Mouse (Mus musculus) monocyte, adult 2 months (primary cell): ENCODE data around the gene Clip2.

Source experiments
- DNase-seq, 2 experiments: peaks; one replicate each; pipeline ENCODE4 v3.0.0; 2022; ENCODE audit warnings: low spot score in 2 of 2, low read depth in 1 of 2

Gene Clip2

GRCm38 (mm10) chr5:134552110-134552972 is at the start of gene Clip2:
TSS of gene Clip2 (minus strand) at chr5:134552434.
- peak; percentile 54 to 80 for DNase-seq

GRCm38 (mm10) chr5:134597711-134598110 is 45.5 kb upstream of the Clip2 start:
- DNase-seq = no peak

- no peak for DNase-seq
Measured at GRCm38 (mm10) chr5:134593093-134593492, 40.9 kb upstream of the Clip2 start.

- no peak for DNase-seq
Measured at GRCm38 (mm10) chr5:134592026-134592581, 39.9 kb upstream of the Clip2 start.

GRCm38 (mm10) chr5:134589900-134590299 is 37.7 kb upstream of the Clip2 start:
- no peak for DNase-seq

- DNase-seq = no peak
Measured at GRCm38 (mm10) chr5:134584798-134585197, 32.6 kb upstream of the Clip2 start.

GRCm38 (mm10) chr5:134583884-134584213 is 31.6 kb upstream of the Clip2 start:
- no peak for DNase-seq

GRCm38 (mm10) chr5:134583006-134583883 is 31.0 kb upstream of the Clip2 start:
- DNase-seq = no peak

GRCm38 (mm10) chr5:134582221-134582907 is 30.1 kb upstream of the Clip2 start:
- peak; percentile 90 to 94 for DNase-seq

GRCm38 (mm10) chr5:134581146-134581545 is 28.9 kb upstream of the Clip2 start, which contains the start of gene Rfc2:
TSS of gene Rfc2 (plus strand) at chr5:134581366.
- no peak for DNase-seq

- no peak for DNase-seq
Measured at GRCm38 (mm10) chr5:134579135-134579534, 26.9 kb upstream of the Clip2 start.

- no peak for DNase-seq
Measured at GRCm38 (mm10) chr5:134577534-134577933, 25.3 kb upstream of the Clip2 start.

GRCm38 (mm10) chr5:134576517-134577220 is 24.4 kb upstream of the Clip2 start:
- no peak for DNase-seq

- no peak for DNase-seq
Measured at GRCm38 (mm10) chr5:134575833-134576232, 23.6 kb upstream of the Clip2 start.

- no peak for DNase-seq
Measured at GRCm38 (mm10) chr5:134572508-134573214, 20.4 kb upstream of the Clip2 start.

- DNase-seq = no peak
Measured at GRCm38 (mm10) chr5:134571730-134572507, 19.7 kb upstream of the Clip2 start.

- DNase-seq = no peak
Measured at GRCm38 (mm10) chr5:134568964-134569491, 16.8 kb upstream of the Clip2 start.

GRCm38 (mm10) chr5:134568030-134568429 is 15.8 kb upstream of the Clip2 start:
- DNase-seq = no peak

GRCm38 (mm10) chr5:134567445-134567844 is 15.2 kb upstream of the Clip2 start:
- DNase-seq = no peak
